Mouse (Mus musculus): ENCODE results near the gene Fam71f2. TPM values are rescaled to one million over a fixed set of nuclear protein-coding genes. Genes with fewer than 3 reads are reported as not detected.

Fam71f2 gene
- total and polyA plus RNA-seq, 3 experiments = 0.84 TPM; not detected in 2

DNA sequence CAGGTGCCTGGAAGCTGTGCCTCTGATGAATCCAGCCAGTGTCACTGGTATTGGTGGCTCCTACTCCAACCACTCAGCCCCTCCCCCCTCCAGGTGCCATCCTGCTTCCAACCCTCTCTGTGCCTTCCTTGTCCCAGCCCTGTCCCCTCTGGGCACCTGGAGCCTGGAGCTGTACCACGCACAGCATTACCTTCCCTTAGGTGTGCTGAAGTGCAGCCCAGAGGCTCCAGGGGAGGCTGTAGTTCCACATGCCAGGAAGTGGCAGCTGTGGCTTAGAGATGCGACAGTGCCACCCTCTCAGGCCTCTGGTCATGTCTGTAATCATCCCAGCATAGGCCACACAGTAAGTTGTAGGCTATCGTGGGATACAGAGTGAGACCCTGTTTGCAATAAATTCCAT, 47.6 kb upstream of the Fam71f2 start:
- Histone ChIP-seq H3K27ac (ENCODE audit: control insufficient read depth, low read depth, low read length) (no peak overlapping the region), H3K36me3 (ENCODE audit: control insufficient read depth in 1 of 2, insufficient read depth in 2 of 2, low read length in 2 of 2) (peaks cover 0 to 4% of the 10 kb centered on the region in 2 experiments; a peak in 2 of 4 replicates), H3K9me3 (replicated peaks; ENCODE audit: insufficient read depth, low read length) (no peaks in the 10 kb centered on the region), H3K9ac (ENCODE audit: control insufficient read depth, low read depth, low read length, poor library complexity, severe bottlenecking) (no peak overlapping the region), H3K4me1 (ENCODE audit: control insufficient read depth in 1 of 2, insufficient read depth in 2 of 2, low read length in 2 of 2) (peaks cover 4 to 13% of the 10 kb centered on the region in 2 experiments; a peak in 3 of 4 replicates), H3K4me3 (ENCODE audit: control insufficient read depth in 1 of 2, insufficient read depth in 1 of 2, low read depth in 2 of 2, low read length in 2 of 2) (no peak overlapping the region), H3K27me3 (ENCODE audit: control insufficient read depth in 1 of 2, insufficient read depth in 2 of 2, low read length in 2 of 2) (no peaks in the 10 kb centered on the region), H3K79me2 (ENCODE audit: control insufficient read depth, insufficient read depth, low read length, poor library complexity) (no peaks in the 10 kb centered on the region)
- no peak for TF ChIP-seq ZC3H11A (IDR thresholded peaks at IDR 0.05; ENCODE audit: low read depth, low read length)
- no peak for TF ChIP-seq KAT2A (conservative IDR thresholded peaks at IDR 0.05; ENCODE audit: low read depth, low read length)
- TF ChIP-seq ZMIZ1 (IDR thresholded peaks at IDR 0.05; ENCODE audit: low read depth, low read length) = no peak
- TF ChIP-seq HCFC1 (IDR thresholded peaks at IDR 0.05; ENCODE audit: low read depth, low read length) = no peak
- TF ChIP-seq SIN3A (IDR thresholded peaks at IDR 0.05; ENCODE audit: low read length) = no peak
- no peak for TF ChIP-seq TCF12 (IDR thresholded peaks at IDR 0.05; ENCODE audit: low read depth, low read length)
- no peak for TF ChIP-seq POLR2A (IDR thresholded peaks at IDR 0.05; ENCODE audit: control insufficient read depth in 1 of 2, insufficient read depth in 1 of 2, low read depth in 1 of 2, low read length in 2 of 2, poor library complexity in 1 of 2)
- no peak for TF ChIP-seq SMC3 (IDR thresholded peaks at IDR 0.05; ENCODE audit: low read depth, low read length)
- no peak for TF ChIP-seq RCOR1 (IDR thresholded peaks at IDR 0.05; ENCODE audit: low read depth, low read length)
- no peak for TF ChIP-seq USF1 (IDR thresholded peaks at IDR 0.05; ENCODE audit: low read depth, low read length)
- no peak for TF ChIP-seq USF2 (IDR thresholded peaks at IDR 0.05; ENCODE audit: borderline replicate concordance in 1 of 2, insufficient read depth in 1 of 2, low read depth in 1 of 2, low read length in 2 of 2)
- TF ChIP-seq MXI1 (IDR thresholded peaks at IDR 0.05; ENCODE audit: low read depth, low read length) = no peak
- no peak for TF ChIP-seq NELFE (IDR thresholded peaks at IDR 0.05; ENCODE audit: low read depth, low read length)
- no peak for TF ChIP-seq TAL1 (IDR thresholded peaks at IDR 0.05; ENCODE audit: low read length)
- TF ChIP-seq POLR2AphosphoS5 (IDR thresholded peaks at IDR 0.05; ENCODE audit: borderline replicate concordance, low read depth, low read length) = no peak
- no peak for TF ChIP-seq ELF1 (IDR thresholded peaks at IDR 0.05; ENCODE audit: low read depth, low read length)
- DNase-seq (ENCODE audit: low read depth, low spot score) = no peak

DNA sequence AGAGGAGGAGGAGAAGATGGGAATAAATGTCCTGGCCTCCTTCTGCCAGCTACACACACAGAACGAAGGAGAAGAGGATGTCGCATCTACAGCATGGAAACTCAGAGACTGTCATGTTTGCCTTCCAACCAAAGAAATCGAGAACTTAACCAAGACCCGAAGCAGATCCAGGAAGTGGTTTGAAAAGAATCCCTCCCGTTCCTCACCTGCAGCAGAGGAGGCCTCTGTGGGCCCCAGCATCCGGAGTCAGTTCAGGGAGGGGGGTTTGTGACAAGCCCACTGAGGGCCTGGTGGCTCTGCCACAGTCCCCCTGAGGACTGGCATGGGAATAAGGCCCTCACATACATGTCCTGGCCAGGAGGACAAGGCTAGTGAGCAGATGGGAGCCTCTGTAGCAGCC, 47.1 kb upstream of the Fam71f2 start:
- Histone ChIP-seq H3K9ac (ENCODE audit: control insufficient read depth, low read depth, low read length, poor library complexity, severe bottlenecking) (no peak overlapping the region), H3K4me1 (ENCODE audit: control insufficient read depth in 1 of 2, insufficient read depth in 2 of 2, low read length in 2 of 2) (peaks cover 4 to 13% of the 10 kb centered on the region in 2 experiments; a peak in 3 of 4 replicates)

More for the DNA sequence above, 47.1 kb upstream of the Fam71f2 start:
- H3K27me3 ChIP-seq (ENCODE audit: control insufficient read depth in 1 of 2, insufficient read depth in 2 of 2, low read length in 2 of 2) = no peaks in the 10 kb centered on the region
- TF ChIP-seq POLR2A (IDR thresholded peaks at IDR 0.05; ENCODE audit: control insufficient read depth in 1 of 2, insufficient read depth in 1 of 2, low read depth in 1 of 2, low read length in 2 of 2, poor library complexity in 1 of 2) (no peak), MEF2A (IDR thresholded peaks at IDR 0.05; ENCODE audit: extremely low read depth, insufficient replicate concordance, low read depth, low read length, poor library complexity, severe bottlenecking) (no peak), SIN3A (IDR thresholded peaks at IDR 0.05; ENCODE audit: low read length) (no peak)
- H3K9me3 ChIP-seq (replicated peaks; ENCODE audit: insufficient read depth, low read length) = no peaks in the 10 kb centered on the region
- H3K36me3 ChIP-seq (ENCODE audit: control insufficient read depth in 1 of 2, insufficient read depth in 2 of 2, low read length in 2 of 2) = peaks cover 0 to 4% of the 10 kb centered on the region in 2 experiments; a peak in 2 of 4 replicates
- no peaks in the 10 kb centered on the region for H3K79me2 ChIP-seq (ENCODE audit: control insufficient read depth, insufficient read depth, low read length, poor library complexity)
- no peak overlapping the region for H3K27ac ChIP-seq (ENCODE audit: control insufficient read depth, low read depth, low read length)
- no peak overlapping the region for H3K4me3 ChIP-seq (ENCODE audit: control insufficient read depth in 1 of 2, insufficient read depth in 1 of 2, low read depth in 2 of 2, low read length in 2 of 2)
- no peak for DNase-seq (ENCODE audit: low read depth, low spot score)
